Mouse (Mus musculus) cortical plate, adult 2 months (tissue): Measurements from ENCODE around the gene Cpt1a.

ENCODE experiments used
- CTCF ChIP-seq: fragments of 200-500 bp; IDR thresholded peaks from 2 replicates; pipeline ENCODE4 v1.5.1; 2011; ENCODE audit warnings: mild to moderate bottlenecking, control low read depth, low read length; ENCODE audit not compliant: insufficient read depth; ENCODE audit errors: extremely low read depth
- POLR2A ChIP-seq: fragments of 200-500 bp; IDR thresholded peaks from 2 replicates; pipeline ENCODE4 v1.6.1; 2011; ENCODE audit warnings: mild to moderate bottlenecking, low read length, control low read depth; ENCODE audit not compliant: insufficient read depth; ENCODE audit errors: extremely low read depth

DNA sequence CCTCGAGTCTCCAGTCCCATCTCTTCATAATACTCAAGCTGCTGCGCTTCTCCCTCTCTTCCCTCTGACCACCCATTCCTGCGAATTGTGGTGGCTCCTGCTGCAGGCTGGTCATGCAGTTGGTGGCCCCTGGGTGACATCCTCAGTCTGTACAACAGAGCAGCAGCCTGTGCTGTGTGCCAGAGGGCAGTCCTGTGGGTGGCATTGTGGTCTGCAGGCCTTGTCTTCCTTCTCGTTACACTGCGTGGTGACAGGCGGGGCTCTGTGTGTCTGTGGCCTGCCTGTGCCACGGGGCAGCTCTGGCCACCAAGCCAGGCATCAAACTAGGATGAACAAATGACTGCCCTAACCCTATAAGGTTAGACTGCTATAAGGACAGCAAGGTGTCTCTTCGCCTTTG lies 17.1 kb downstream of the Cpt1a start:
- TF ChIP-seq CTCF: no peak
- TF ChIP-seq POLR2A: no peak
